Mouse (Mus musculus) right cerebral cortex, adult 2 months (tissue): ENCODE data around the gene Zfp592.

Source experiments
- DNase-seq, 2 experiments: peaks; one replicate each; pipeline ENCODE4 v3.0.0; 2021 to 2022; ENCODE audit warnings: low spot score in 2 of 2

The Zfp592 gene

GRCm38 (mm10) chr7:81057901-81058711 lies 64.6 kb downstream of the Zfp592 start:
- no peak for DNase-seq

- no peak for DNase-seq
Measured at GRCm38 (mm10) chr7:81058712-81059154, 65.3 kb downstream of the Zfp592 start.

GRCm38 (mm10) chr7:81059388-81059787 lies 65.9 kb downstream of the Zfp592 start:
- no peak for DNase-seq

GRCm38 (mm10) chr7:81060908-81061307 lies 67.4 kb downstream of the Zfp592 start:
- DNase-seq: no peak

GRCm38 (mm10) chr7:81061936-81062335 lies 68.5 kb downstream of the Zfp592 start:
- DNase-seq: peak in 1 of 2 experiments; percentile 22

GRCm38 (mm10) chr7:81063332-81063731 lies 69.9 kb downstream of the Zfp592 start:
- DNase-seq: no peak

GRCm38 (mm10) chr7:81066714-81067113 lies 73.2 kb downstream of the Zfp592 start:
- DNase-seq: no peak

- DNase-seq: peak; percentile 40 to 60
Measured at GRCm38 (mm10) chr7:81072463-81072862, 79.0 kb downstream of the Zfp592 start.

- DNase-seq: no peak
Measured at GRCm38 (mm10) chr7:81073273-81073672, 79.8 kb downstream of the Zfp592 start.

- no peak for DNase-seq
Measured at GRCm38 (mm10) chr7:81074546-81074945, 81.1 kb downstream of the Zfp592 start.

GRCm38 (mm10) chr7:81075299-81075698 lies 81.8 kb downstream of the Zfp592 start:
- no peak for DNase-seq

GRCm38 (mm10) chr7:81075732-81076131 lies 82.3 kb downstream of the Zfp592 start:
- DNase-seq: no peak

GRCm38 (mm10) chr7:81077009-81077408 lies 83.5 kb downstream of the Zfp592 start:
- no peak for DNase-seq

GRCm38 (mm10) chr7:81078740-81079139 lies 85.3 kb downstream of the Zfp592 start:
- no peak for DNase-seq

- DNase-seq: no peak
Measured at GRCm38 (mm10) chr7:81093420-81093965, 100.0 kb downstream of the Zfp592 start.

GRCm38 (mm10) chr7:81094104-81094757 lies 100.8 kb downstream of the Zfp592 start:
- DNase-seq: no peak
